Mouse (Mus musculus) MEL (cell line): Measurements from ENCODE around the gene Cog3. TPM values are rescaled to one million over a fixed set of nuclear protein-coding genes. Genes with fewer than 3 reads are reported as not detected.

Experiments used
- DNase-seq: peaks from one replicate; pipeline ENCODE4 v3.0.0; 2011; ENCODE audit warnings: low read depth, low spot score
- H3K27ac ChIP-seq: 2 replicates; pipeline ENCODE4 v1.5.1; 2012; ENCODE audit warnings: low read depth, mild to moderate bottlenecking, control low read depth, low read length, moderate library complexity; ENCODE audit not compliant: control insufficient read depth
- H3K27me3 ChIP-seq, 2 experiments: fragments of 150-350 bp in 1 of 2; sonication (generic) in 1 of 2; 2 replicates each; pipeline ENCODE4 v1.6.1; 2012; ENCODE audit warnings: low read length in 2 of 2, mild to moderate bottlenecking in 2 of 2, improper control_type of control experiment in 1 of 2, moderate library complexity in 1 of 2; ENCODE audit not compliant: insufficient read depth in 2 of 2, control insufficient read depth in 1 of 2
- H3K36me3 ChIP-seq, 2 experiments: 2 replicates each; pipeline ENCODE4 v1.6.1; 2012 to 2014; ENCODE audit warnings: low read length in 2 of 2, improper control_type of control experiment in 1 of 2, inconsistent platforms in 1 of 2, mild to moderate bottlenecking in 1 of 2; ENCODE audit not compliant: insufficient read depth in 2 of 2, control insufficient read depth in 1 of 2
- H3K4me1 ChIP-seq, 2 experiments: fragments of 150-350 bp in 1 of 2; sonication (generic) in 1 of 2; 2 replicates each; pipeline ENCODE4 v1.6.1; 2012; ENCODE audit warnings: low read length in 2 of 2, improper control_type of control experiment in 1 of 2, mild to moderate bottlenecking in 1 of 2; ENCODE audit not compliant: insufficient read depth in 2 of 2, control insufficient read depth in 1 of 2
- H3K4me3 ChIP-seq, 2 experiments: fragments of 150-350 bp in 1 of 2; sonication (generic) in 1 of 2; 2 replicates each; pipeline ENCODE4 v1.5.1; 2012; ENCODE audit warnings: low read depth in 2 of 2, low read length in 2 of 2, mild to moderate bottlenecking in 2 of 2, moderate library complexity in 2 of 2, control low read depth in 1 of 2, improper control_type of control experiment in 1 of 2; ENCODE audit not compliant: control insufficient read depth in 1 of 2, insufficient read depth in 1 of 2
- H3K79me2 ChIP-seq: 2 replicates; pipeline ENCODE4 v1.6.1; 2012; ENCODE audit warnings: mild to moderate bottlenecking, low read length, moderate library complexity; ENCODE audit not compliant: control insufficient read depth, poor library complexity, insufficient read depth
- H3K9ac ChIP-seq: 2 replicates; pipeline ENCODE4 v1.6.1; 2012; ENCODE audit warnings: low read depth, mild to moderate bottlenecking, control low read depth, low read length, moderate library complexity; ENCODE audit not compliant: control insufficient read depth, poor library complexity, severe bottlenecking
- H3K9me3 ChIP-seq: fragments of 150-350 bp; sonication (generic); replicated peaks from 2 replicates; pipeline ENCODE4 v1.6.1; 2012; ENCODE audit warnings: mild to moderate bottlenecking, low read length, improper control_type of control experiment, moderate library complexity; ENCODE audit not compliant: insufficient read depth
- BHLHE40 ChIP-seq: IDR thresholded peaks from 2 replicates; pipeline ENCODE4 v1.6.1; 2012; ENCODE audit warnings: low read depth, mild to moderate bottlenecking, inconsistent platforms, low read length, improper control_type of control experiment, borderline replicate concordance
- CHD1 ChIP-seq: IDR thresholded peaks from 2 replicates; pipeline ENCODE4 v1.6.1; 2012; ENCODE audit warnings: low read depth, mild to moderate bottlenecking, inconsistent platforms, low read length, improper control_type of control experiment
- CTCF ChIP-seq, 3 experiments: IDR thresholded peaks in 2 of 3; conservative IDR thresholded peaks in 1 of 3; 2 replicates each; pipeline ENCODE4 v1.5.1; 2011 to 2012; ENCODE audit warnings: low read length in 3 of 3, low read depth in 2 of 3, mild to moderate bottlenecking in 2 of 3, improper control_type of control experiment in 1 of 3, inconsistent platforms in 1 of 3, mixed read lengths in 1 of 3, moderate library complexity in 1 of 3; ENCODE audit not compliant: control insufficient read depth in 1 of 3, insufficient read depth in 1 of 3, poor library complexity in 1 of 3, severe bottlenecking in 1 of 3
- EP300 ChIP-seq, 2 experiments: IDR thresholded peaks; 2 replicates each; pipeline ENCODE4 v1.6.1; 2011; ENCODE audit warnings: improper control_type of control experiment in 2 of 2, low read length in 2 of 2, low read depth in 1 of 2, mild to moderate bottlenecking in 1 of 2
- GATA1 ChIP-seq: IDR thresholded peaks from 2 replicates; pipeline ENCODE4 v1.6.1; 2011; ENCODE audit warnings: low read depth, low read length, improper control_type of control experiment
- HCFC1 ChIP-seq: IDR thresholded peaks from 2 replicates; pipeline ENCODE4 v1.6.1; 2012; ENCODE audit warnings: low read depth, mild to moderate bottlenecking, inconsistent platforms, low read length, improper control_type of control experiment, moderate library complexity
- JUND ChIP-seq: IDR thresholded peaks from 2 replicates; pipeline ENCODE4 v1.6.1; 2011; ENCODE audit warnings: low read depth, mild to moderate bottlenecking, improper control_type of control experiment, low read length
- MAFK ChIP-seq: IDR thresholded peaks from 2 replicates; pipeline ENCODE4 v1.6.1; 2011; ENCODE audit warnings: low read depth, mild to moderate bottlenecking, low read length, improper control_type of control experiment, borderline replicate concordance
- MEF2A ChIP-seq: IDR thresholded peaks from 2 replicates; pipeline ENCODE4 v1.6.1; 2014; ENCODE audit warnings: low read depth, mild to moderate bottlenecking, inconsistent platforms, low read length, improper control_type of control experiment; ENCODE audit not compliant: poor library complexity, insufficient replicate concordance, severe bottlenecking; ENCODE audit errors: extremely low read depth
- MYB ChIP-seq: IDR thresholded peaks from 2 replicates; pipeline ENCODE4 v1.6.1; 2011; ENCODE audit warnings: mild to moderate bottlenecking, low read depth, low read length, improper control_type of control experiment
- SMC3 ChIP-seq: IDR thresholded peaks from 2 replicates; pipeline ENCODE4 v1.6.1; 2011; ENCODE audit warnings: low read depth, low read length, improper control_type of control experiment
- TBP ChIP-seq: IDR thresholded peaks from 2 replicates; pipeline ENCODE4 v1.8.0; 2011; ENCODE audit warnings: low read depth, low read length, improper control_type of control experiment
- TCF12 ChIP-seq: IDR thresholded peaks from 2 replicates; pipeline ENCODE4 v1.6.1; 2014; ENCODE audit warnings: low read depth, mild to moderate bottlenecking, inconsistent platforms, low read length, improper control_type of control experiment, moderate library complexity
- ZC3H11A ChIP-seq: IDR thresholded peaks from 2 replicates; pipeline ENCODE4 v1.6.1; 2012; ENCODE audit warnings: low read depth, mild to moderate bottlenecking, inconsistent platforms, low read length, improper control_type of control experiment
- ZNF384 ChIP-seq: IDR thresholded peaks from 2 replicates; pipeline ENCODE4 v1.6.1; 2012; ENCODE audit warnings: low read depth, mild to moderate bottlenecking, inconsistent platforms, low read length, improper control_type of control experiment
- polyA plus RNA-seq, 2 experiments: library from polyadenylated mRNA; stranded (reverse) in 1 of 2; unstranded in 1 of 2; fragments of >175 nt in 1 of 2; fragments of >200 nt in 1 of 2; gene quantifications; 2 replicates each; pipeline versions ENCODE4 v1.2.1 to v1.2.4; 2012; ENCODE audit warnings: low replicate concordance in 2 of 2, low read depth in 1 of 2; ENCODE audit not compliant: insufficient read length in 2 of 2, insufficient read depth in 1 of 2, missing spikeins in 1 of 2
- total RNA-seq: library from RNA; depleted of rRNA; stranded (reverse); fragments of 300-350 nt; gene quantifications from 2 replicates; pipeline ENCODE4 v1.2.3, GENCODE M21; 2012

Cog3 gene
- total and polyA plus RNA-seq, 3 experiments: 15.3 to 46.1 (median 16.7) TPM

DNA sequence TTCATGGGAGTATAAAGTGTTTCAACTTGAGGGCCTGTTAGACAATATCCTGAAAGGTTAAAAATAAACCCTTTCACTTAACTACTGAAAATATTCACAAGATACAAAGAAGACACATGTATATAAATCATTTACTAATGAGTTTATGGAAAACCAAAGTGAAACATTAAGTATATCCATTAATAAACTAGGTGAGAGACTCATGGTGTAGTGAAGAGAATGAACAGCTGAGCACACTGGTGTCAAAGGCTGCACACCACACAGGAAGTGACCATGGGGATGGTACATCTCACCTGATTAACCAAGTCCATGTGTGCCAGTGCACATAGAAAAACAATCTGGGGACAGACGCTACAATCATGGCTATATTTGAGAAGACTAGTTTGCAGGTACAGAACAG, 45.3 kb downstream of the Cog3 start:
- Histone ChIP-seq H3K4me3 (no peak overlapping the region), H3K9me3 (no peaks in the 10 kb centered on the region), H3K27ac (no peak overlapping the region), H3K36me3 (peaks cover 0 to 34% of the 10 kb centered on the region in 2 experiments; a peak in 2 of 4 replicates), H3K4me1 (no peaks in the 10 kb centered on the region), H3K27me3 (no peaks in the 10 kb centered on the region), H3K9ac (no peak overlapping the region), H3K79me2 (no peaks in the 10 kb centered on the region)
- TF ChIP-seq MYB (no peak), MAFK (no peak), CHD1 (no peak), MEF2A (no peak)
- no peak for DNase-seq

DNA sequence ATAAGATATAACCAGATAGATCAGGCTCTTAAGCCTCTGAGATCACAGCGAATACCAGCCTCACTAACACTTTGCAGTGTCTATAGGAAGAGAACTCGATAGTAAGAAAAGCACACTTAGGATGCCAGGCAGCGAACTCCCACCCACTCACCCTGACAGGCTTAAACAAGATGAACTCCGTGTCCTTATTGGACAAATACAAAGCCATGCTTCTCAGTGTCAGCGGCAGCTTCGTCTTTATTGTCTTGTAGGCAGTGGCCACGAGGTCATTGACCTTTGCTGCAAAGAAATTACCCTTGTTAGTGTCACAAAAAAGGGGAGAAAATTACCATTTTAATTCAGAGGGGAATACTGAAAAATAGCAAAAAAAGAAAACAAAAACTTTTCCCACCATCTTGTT, 46.5 kb downstream of the Cog3 start:
- H3K4me1 ChIP-seq: no peaks in the 10 kb centered on the region
- H3K79me2 ChIP-seq: no peaks in the 10 kb centered on the region
- H3K27ac ChIP-seq: no peak overlapping the region
- no peaks in the 10 kb centered on the region for H3K27me3 ChIP-seq
- H3K36me3 ChIP-seq: peaks cover 0 to 32% of the 10 kb centered on the region in 2 experiments; a peak in 2 of 4 replicates
- H3K4me3 ChIP-seq: no peak overlapping the region
- no peak for DNase-seq
- no peaks in the 10 kb centered on the region for H3K9me3 ChIP-seq
- TF ChIP-seq ZC3H11A (no peak), TBP (no peak)
- H3K9ac ChIP-seq: no peak overlapping the region

DNA sequence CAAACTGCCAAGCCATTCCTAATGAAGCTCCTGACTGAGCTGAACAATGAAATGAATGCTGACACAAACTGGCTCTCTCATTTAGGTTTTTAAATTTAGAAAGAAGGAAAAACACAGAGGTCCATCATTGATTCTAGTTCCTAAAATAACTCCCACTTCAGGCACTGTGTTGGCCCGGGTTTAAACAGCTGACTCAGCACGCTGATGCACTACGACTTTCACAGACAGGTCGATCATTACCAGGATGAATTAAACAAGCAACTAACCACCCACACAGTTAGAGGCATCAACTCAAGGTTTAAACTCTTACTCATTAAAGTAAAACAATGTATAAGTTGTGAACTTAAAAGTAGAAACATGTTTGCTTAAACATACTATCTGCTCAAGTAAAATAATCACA, 47.7 kb downstream of the Cog3 start:
- DNase-seq: no peak
- TF ChIP-seq MAFK (peak; percentile 85), ZNF384 (no peak)
- no peaks in the 10 kb centered on the region for H3K9me3 ChIP-seq
- H3K4me1 ChIP-seq: no peaks in the 10 kb centered on the region
- H3K9ac ChIP-seq: no peak overlapping the region
- H3K4me3 ChIP-seq: no peak overlapping the region
- H3K27me3 ChIP-seq: no peaks in the 10 kb centered on the region
- peaks cover 0 to 31% of the 10 kb centered on the region in 2 experiments; a peak in 2 of 4 replicates for H3K36me3 ChIP-seq
- H3K79me2 ChIP-seq: no peaks in the 10 kb centered on the region
- H3K27ac ChIP-seq: no peak overlapping the region

DNA sequence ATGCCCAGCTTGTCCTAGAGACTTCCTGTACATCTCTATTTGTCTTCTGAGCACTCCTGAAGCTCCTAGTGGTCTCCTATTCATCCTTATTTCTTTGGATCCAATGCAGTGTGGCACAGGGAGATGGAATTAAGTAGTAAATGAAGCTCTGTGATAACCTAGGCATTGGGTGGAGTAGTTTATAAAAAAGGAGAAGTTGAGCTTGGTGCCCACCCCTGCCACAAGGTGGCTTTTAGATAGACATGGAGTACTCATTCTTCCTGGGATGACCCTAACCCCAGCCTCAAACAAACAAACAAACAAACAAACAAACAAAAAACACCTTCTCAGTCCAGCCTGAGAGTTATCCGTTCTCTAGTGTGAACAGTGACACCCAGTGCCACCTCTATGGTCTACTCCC, 56.4 kb downstream of the Cog3 start:
- TF ChIP-seq SMC3: peak; percentile 29; the same call in 1 of the 2 replicates
- TF ChIP-seq CTCF (IDR thresholded peaks at IDR 0.05 in 2 of 3, conservative IDR thresholded peaks at IDR 0.05 in 1 of 3; ENCODE audit: control insufficient read depth in 1 of 3, insufficient read depth in 1 of 3, low read depth in 2 of 3, low read length in 3 of 3, poor library complexity in 1 of 3, severe bottlenecking in 1 of 3): peak in 1 of 3 experiments; percentile 39; a peak in 2 of 6 replicates
- 0 out of 2 replicates have a peak, but pooled peaks have one; percentile 12 for TF ChIP-seq GATA1
- no peak for TF ChIP-seq ZNF384
- peak in 1 of 2 experiments; percentile 48; a peak in 1 of 4 replicates for TF ChIP-seq EP300 (IDR thresholded peaks at IDR 0.05; ENCODE audit: low read depth in 1 of 2, low read length in 2 of 2)
- TF ChIP-seq JUND: no peak
- no peak for TF ChIP-seq TBP
- TF ChIP-seq TCF12: 0 out of 2 replicates have a peak, but pooled peaks have one; percentile 9
- TF ChIP-seq BHLHE40: no peak
- no peak for TF ChIP-seq HCFC1
- Histone ChIP-seq H3K27ac (no peak overlapping the region), H3K4me1 (peaks cover 0 to 11% of the 10 kb centered on the region in 2 experiments; a peak in 3 of 4 replicates), H3K27me3 (no peaks in the 10 kb centered on the region), H3K36me3 (peaks cover 0 to 8% of the 10 kb centered on the region in 2 experiments; a peak in 2 of 4 replicates), H3K4me3 (no peak overlapping the region), H3K9ac (no peak overlapping the region), H3K9me3 (no peaks in the 10 kb centered on the region), H3K79me2 (no peaks in the 10 kb centered on the region)
- DNase-seq: peak; percentile 53
